Mouse (Mus musculus): ENCODE measurements around the gene Gm12394.
"Not testable (repeated sequence)": the region's sequence is repeated elsewhere in the genome, so short reads cannot be mapped to it uniquely, and the experiment has no call there.

Gene Gm12394

GRCm38 (mm10) chr4:42863487-42863886 lies 6.9 kb upstream of the Gm12394 start:
- DNase-seq (ENCODE audit: extremely low spot score, low spot score): not testable (repeated sequence)

DNA sequence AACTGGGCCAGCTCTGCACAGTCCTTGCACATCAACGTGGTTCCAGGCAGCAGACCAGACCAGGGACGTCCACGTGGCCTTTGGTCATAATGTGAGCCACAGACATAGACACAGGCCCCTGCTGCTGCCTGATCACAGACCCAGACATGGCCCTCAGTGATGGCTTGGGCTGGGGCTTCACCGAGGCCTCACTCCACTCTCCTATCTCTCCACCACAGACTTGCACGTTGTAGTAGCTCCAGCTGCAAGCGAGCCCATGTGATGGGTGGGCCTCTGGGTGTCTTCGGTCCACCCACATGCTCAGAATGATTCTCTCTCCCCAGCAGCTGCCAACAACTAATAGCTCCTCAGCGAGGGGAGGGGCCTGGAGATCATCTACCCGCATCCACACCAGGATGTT lies 3.9 kb upstream of the Gm12394 start:
- DNase-seq (ENCODE audit: extremely low spot score, low spot score): not testable (repeated sequence)

GRCm38 (mm10) chr4:42853788-42854187 lies 2.8 kb downstream of the Gm12394 start, which contains the start of gene Fam205a1:
Gene Fam205a1 (minus strand): TSS chr4:42853888.
- DNase-seq (ENCODE audit: extremely low spot score, low spot score): not testable (repeated sequence)

- DNase-seq (ENCODE audit: extremely low spot score, low spot score): not testable (repeated sequence)
Observed at GRCm38 (mm10) chr4:42773893-42774292, 82.7 kb downstream of the Gm12394 start, which contains the start of gene Ccl21a. Gene Ccl21a (minus strand): TSS chr4:42773993.

DNA sequence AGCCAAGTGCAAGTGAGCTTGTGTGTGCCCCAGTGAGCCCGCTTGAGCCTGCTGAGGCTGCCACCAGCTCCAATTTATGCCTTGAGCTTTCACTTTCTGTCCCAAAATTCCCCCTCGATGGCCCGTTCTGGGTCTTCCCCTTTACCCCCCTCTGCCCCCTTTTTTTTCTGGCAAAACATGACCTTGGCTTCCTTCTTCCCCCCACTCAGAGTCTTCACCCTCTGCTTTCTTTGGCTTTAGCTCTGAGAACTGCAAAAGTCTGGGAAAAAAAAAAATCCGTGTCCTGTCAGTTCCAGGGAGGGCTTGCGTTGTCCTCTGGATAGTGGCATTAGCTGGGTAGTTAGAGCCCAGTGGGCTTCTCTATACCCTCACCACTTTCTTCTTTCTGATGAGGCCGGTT lies 100.1 kb downstream of the Gm12394 start, which contains the start of gene Ccl19:
Ccl19 (minus strand) TSS at position 101 of the 400 bp plus-strand sequence.
- DNase-seq (ENCODE audit: extremely low spot score, low spot score): not testable (repeated sequence)

DNA sequence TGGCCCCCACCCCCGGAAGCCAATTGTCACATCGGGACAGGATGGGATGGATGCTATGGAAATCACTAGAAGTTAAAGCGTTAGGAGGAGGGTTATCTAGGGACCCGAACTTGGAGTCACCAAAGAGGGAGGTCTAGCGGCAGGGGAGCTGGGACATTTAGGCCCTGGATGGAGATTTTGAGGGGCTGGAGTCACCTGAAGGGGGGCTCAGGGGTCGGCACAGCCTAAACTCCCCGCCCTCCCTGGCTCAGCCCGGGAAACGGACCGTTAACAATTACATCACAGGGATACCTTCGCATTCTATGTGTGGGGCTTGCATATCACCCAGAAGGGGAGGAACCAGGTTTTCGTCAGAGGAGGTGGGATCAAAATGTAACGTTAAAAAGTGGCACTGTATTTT lies 121.3 kb downstream of the Gm12394 start, which contains the start of gene 4930578G10Rik:
4930578G10Rik (plus strand) TSS at position 301 of the 400 bp plus-strand sequence.
- not testable (repeated sequence) for DNase-seq (ENCODE audit: extremely low spot score, low spot score)

All from neural tube, embryonic 10.5 days (tissue).